Mouse (Mus musculus) embryonic facial prominence, embryonic 10.5 days (tissue): ENCODE data around the gene Sertad4. TPM values are rescaled to one million over a fixed set of nuclear protein-coding genes. Genes with fewer than 3 reads are reported as not detected.

ENCODE experiments used
- DNase-seq: peaks from one replicate; pipeline ENCODE4 v3.0.0-alpha.2; 2017; ENCODE audit warnings: low spot score
- H3K27ac ChIP-seq: fragments of 300-500 bp; sonication (generic); replicated peaks from 2 replicates; pipeline ENCODE4 v1.5.1; 2016; ENCODE audit warnings: mild to moderate bottlenecking
- H3K27me3 ChIP-seq: fragments of 300-500 bp; sonication (generic); replicated peaks from 2 replicates; pipeline ENCODE4 v1.6.1; 2016; ENCODE audit warnings: low read depth, mild to moderate bottlenecking; ENCODE audit not compliant: poor library complexity, severe bottlenecking
- H3K36me3 ChIP-seq: fragments of 300-500 bp; sonication (generic); replicated peaks from 2 replicates; pipeline ENCODE4 v1.6.1; 2016; ENCODE audit warnings: mild to moderate bottlenecking, moderate library complexity
- H3K4me1 ChIP-seq: fragments of 300-500 bp; sonication (generic); 2 replicates; pipeline ENCODE4 v1.6.1; 2016
- H3K4me3 ChIP-seq: fragments of 300-500 bp; sonication (generic); 2 replicates; pipeline ENCODE4 v1.5.1; 2016; ENCODE audit warnings: mild to moderate bottlenecking, moderate library complexity
- H3K9me3 ChIP-seq: fragments of 300-500 bp; sonication (generic); 2 replicates; pipeline ENCODE4 v1.6.1; 2016; ENCODE audit warnings: mild to moderate bottlenecking
- WGBS: fragments of 180-500 bp; shearing (Covaris S2); methylation state at CpG from one replicate; pipeline ENCODE4 v1.1.7; 2016; 5-methylcytosine and 5-hydroxymethylcytosine counted together
- polyA plus RNA-seq: library from polyadenylated mRNA; unstranded; fragments of >200 nt; fragmentation: Nextera tagmentation; extraction: Ambion mirVana; gene quantifications from 2 replicates; pipeline ENCODE4 v1.2.1, GENCODE M21; 2016

Gene Sertad4
- polyA plus RNA-seq, 1 experiment from 2014 or later: 33.4 TPM

DNA sequence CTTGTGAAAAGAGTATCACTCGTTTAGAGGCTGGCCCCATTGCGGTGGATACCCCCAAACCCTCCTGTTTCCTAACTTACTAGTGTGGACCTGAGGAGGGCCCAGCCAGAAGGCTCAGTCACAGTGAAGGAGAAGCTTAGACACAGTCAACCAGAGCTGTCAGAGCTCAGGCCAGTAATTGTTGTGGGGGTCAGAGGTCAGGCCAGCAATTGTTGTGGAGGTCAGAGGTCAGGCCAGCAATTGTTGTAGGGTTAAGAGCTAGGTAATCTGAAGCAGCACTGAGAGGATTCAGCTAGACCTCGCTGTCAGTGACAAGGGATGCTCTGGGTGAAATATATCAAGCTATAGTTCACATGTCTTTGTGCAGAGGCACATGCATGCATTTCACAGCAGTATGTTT lies 8.3 kb downstream of the Sertad4 start:
- Histone ChIP-seq H3K27ac (no peak overlapping the region), H3K27me3 (peaks cover 62% of the 10 kb centered on the region), H3K9me3 (no peaks in the 10 kb centered on the region), H3K4me3 (no peak overlapping the region), H3K36me3 (peaks cover 81% of the 10 kb centered on the region), H3K4me1 (peaks cover 42% of the 10 kb centered on the region)
- WGBS: 31% methylated on average over 3 of the region's 3 CpGs
- DNase-seq: no peak

- Histone ChIP-seq H3K9me3 (no peaks in the 10 kb centered on the region), H3K36me3 (peaks cover 36% of the 10 kb centered on the region), H3K27me3 (peaks cover 41% of the 10 kb centered on the region), H3K27ac (no peak overlapping the region), H3K4me3 (no peak overlapping the region), H3K4me1 (0 out of 2 replicates have a peak, but pooled peaks cover 7% of the 10 kb centered on the region)
- no peak for DNase-seq
- WGBS: 82% methylated on average over 9 of the region's 9 CpGs
Observed at GRCm38 (mm10) chr1:192841094-192841813, 14.3 kb downstream of the Sertad4 start.

DNA sequence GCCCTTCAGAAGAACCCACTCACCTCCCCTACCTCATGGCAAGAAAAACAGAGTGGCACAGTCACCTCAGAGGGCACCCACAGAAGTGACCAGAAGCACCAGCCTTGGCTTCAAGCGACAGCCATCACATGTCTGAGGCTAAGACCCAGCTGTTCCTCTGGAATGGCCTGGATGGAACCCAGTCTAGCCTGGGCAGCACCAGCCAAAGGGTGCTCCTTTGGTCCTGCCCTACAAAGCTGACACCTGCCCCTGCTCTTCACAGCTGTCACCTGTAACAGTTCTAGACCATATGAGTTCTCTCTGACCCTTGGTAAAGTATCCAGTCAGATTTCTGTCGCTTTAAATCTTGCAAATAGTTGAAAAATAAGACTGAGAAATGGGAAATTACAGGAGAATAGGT lies 14.9 kb downstream of the Sertad4 start:
- no peaks in the 10 kb centered on the region for H3K9me3 ChIP-seq
- H3K4me1 ChIP-seq: 0 out of 2 replicates have a peak, but pooled peaks cover 7% of the 10 kb centered on the region
- WGBS: 83% methylated on average over 2 of the region's 2 CpGs
- no peak for DNase-seq
- H3K4me3 ChIP-seq: no peak overlapping the region
- H3K36me3 ChIP-seq: peaks cover 30% of the 10 kb centered on the region
- H3K27ac ChIP-seq: no peak overlapping the region
- H3K27me3 ChIP-seq: peaks cover 44% of the 10 kb centered on the region

DNA sequence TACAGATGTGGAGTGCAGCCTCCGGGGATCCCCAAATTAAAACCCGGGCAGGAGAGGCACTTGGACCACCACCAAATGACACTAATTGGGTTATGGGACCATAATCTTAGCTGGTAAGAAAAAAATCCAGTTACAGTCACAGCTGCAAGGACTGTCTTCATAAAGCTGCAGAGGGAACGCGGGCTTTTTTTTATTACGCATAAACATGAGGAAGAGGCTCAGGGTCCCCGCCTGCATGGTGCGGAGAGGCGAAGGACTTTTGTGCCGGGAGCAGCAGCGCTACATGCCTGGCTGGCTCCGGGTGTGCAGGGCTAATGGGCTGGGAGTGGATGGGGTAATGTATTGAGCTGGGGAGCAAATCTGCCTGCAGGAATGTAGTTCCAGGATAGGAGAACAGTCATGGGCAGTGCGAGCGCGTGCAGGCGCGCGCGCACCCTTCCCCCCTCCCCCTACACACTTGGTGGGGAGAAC lies 20.3 kb downstream of the Sertad4 start:
- peaks cover 52% of the 10 kb centered on the region for H3K4me1 ChIP-seq

GRCm38 (mm10) chr1:192834361-192835210 lies 21.0 kb downstream of the Sertad4 start:
- no peaks in the 10 kb centered on the region for H3K36me3 ChIP-seq
- H3K27me3 ChIP-seq: peaks cover 86% of the 10 kb centered on the region
- no peaks in the 10 kb centered on the region for H3K9me3 ChIP-seq
- peaks cover 56% of the 10 kb centered on the region for H3K4me1 ChIP-seq
- under 1% methylated on average over 63 of the region's 63 CpGs for WGBS
- peak overlapping the region; percentile 59 for H3K4me3 ChIP-seq
- peak overlapping the region; percentile 93 for H3K27ac ChIP-seq
- peak; percentile 84 for DNase-seq

More for the DNA sequence above, 20.3 kb downstream of the Sertad4 start:
- no peaks in the 10 kb centered on the region for H3K36me3 ChIP-seq
- peak; percentile 71 for DNase-seq
- peak overlapping the region; percentile 59 for H3K4me3 ChIP-seq
- H3K9me3 ChIP-seq: no peaks in the 10 kb centered on the region
- peaks cover 85% of the 10 kb centered on the region for H3K27me3 ChIP-seq
- 2% methylated on average over 18 of the region's 18 CpGs for whole genome bisulfite sequencing
- H3K27ac ChIP-seq: peak overlapping the region; percentile 93

- Histone ChIP-seq H3K27ac (peak overlapping the region; percentile 93), H3K27me3 (peaks cover 85% of the 10 kb centered on the region), H3K4me3 (peak overlapping the region; percentile 29), H3K9me3 (no peaks in the 10 kb centered on the region), H3K4me1 (peaks cover 65% of the 10 kb centered on the region), H3K36me3 (no peaks in the 10 kb centered on the region)
- WGBS: 7% methylated on average over 26 of the region's 26 CpGs
- peak; percentile 59 for DNase-seq
Observed at GRCm38 (mm10) chr1:192833586-192833985, 22.0 kb downstream of the Sertad4 start.

GRCm38 (mm10) chr1:192833097-192833496 lies 22.5 kb downstream of the Sertad4 start:
- H3K9me3 ChIP-seq: no peaks in the 10 kb centered on the region
- peak overlapping the region; percentile 93 for H3K27ac ChIP-seq
- H3K4me1 ChIP-seq: peaks cover 65% of the 10 kb centered on the region
- 24% methylated on average over 4 of the region's 4 CpGs for WGBS
- H3K36me3 ChIP-seq: no peaks in the 10 kb centered on the region
- no peak for DNase-seq
- peaks cover 86% of the 10 kb centered on the region for H3K27me3 ChIP-seq
- no peak overlapping the region for H3K4me3 ChIP-seq

GRCm38 (mm10) chr1:192832338-192832737 lies 23.2 kb downstream of the Sertad4 start:
- no peaks in the 10 kb centered on the region for H3K36me3 ChIP-seq
- peaks cover 65% of the 10 kb centered on the region for H3K4me1 ChIP-seq
- peaks cover 80% of the 10 kb centered on the region for H3K27me3 ChIP-seq
- no peaks in the 10 kb centered on the region for H3K9me3 ChIP-seq
- WGBS: 70% methylated on average over 2 of the region's 2 CpGs
- no peak for DNase-seq
- H3K4me3 ChIP-seq: no peak overlapping the region
- no peak overlapping the region for H3K27ac ChIP-seq

- DNase-seq: peak; percentile 44
- no peaks in the 10 kb centered on the region for H3K9me3 ChIP-seq
- H3K4me3 ChIP-seq: no peak overlapping the region
- peaks cover 77% of the 10 kb centered on the region for H3K27me3 ChIP-seq
- no peaks in the 10 kb centered on the region for H3K36me3 ChIP-seq
- WGBS: 8% methylated on average over 6 of the region's 6 CpGs
- peaks cover 70% of the 10 kb centered on the region for H3K4me1 ChIP-seq
- H3K27ac ChIP-seq: peak overlapping the region; percentile 49
Observed at GRCm38 (mm10) chr1:192830444-192830843, 25.1 kb downstream of the Sertad4 start.

GRCm38 (mm10) chr1:192828928-192829327 lies 26.6 kb downstream of the Sertad4 start:
- Histone ChIP-seq H3K27ac (peak overlapping the region; percentile 66; the same call in 1 of the 2 replicates), H3K27me3 (peaks cover 62% of the 10 kb centered on the region), H3K4me1 (peaks cover 59% of the 10 kb centered on the region), H3K4me3 (no peak overlapping the region), H3K36me3 (no peaks in the 10 kb centered on the region), H3K9me3 (no peaks in the 10 kb centered on the region; the same call in 1 of the 2 replicates)
- 44% methylated on average over 7 of the region's 7 CpGs for WGBS
- no peak for DNase-seq

DNA sequence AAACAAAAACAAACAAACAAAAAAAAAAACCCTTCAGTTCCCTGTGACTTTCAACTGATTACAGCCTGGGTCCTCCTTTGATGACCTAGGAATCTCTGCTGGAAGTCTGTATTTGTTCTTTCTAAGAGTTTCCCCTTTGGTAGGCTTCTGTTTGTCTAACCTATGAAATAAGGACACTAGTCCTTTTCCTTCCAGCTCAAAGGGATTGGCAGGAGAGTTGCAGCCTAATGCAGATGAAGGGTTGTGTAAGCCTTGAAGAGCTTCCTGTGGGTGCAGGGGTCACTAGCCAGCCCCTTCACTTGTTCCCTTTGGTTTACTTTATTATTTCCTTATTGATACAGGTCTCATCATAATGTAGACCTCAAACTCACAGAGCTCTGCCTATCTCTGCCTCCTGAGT lies 27.6 kb downstream of the Sertad4 start:
- Histone ChIP-seq H3K36me3 (no peaks in the 10 kb centered on the region), H3K27ac (no peak overlapping the region), H3K9me3 (no peaks in the 10 kb centered on the region; the same call in 1 of the 2 replicates), H3K4me1 (peaks cover 59% of the 10 kb centered on the region), H3K4me3 (no peak overlapping the region), H3K27me3 (peaks cover 52% of the 10 kb centered on the region)
- DNase-seq: no peak

- no peak overlapping the region for H3K4me3 ChIP-seq
- no peak for DNase-seq
- H3K36me3 ChIP-seq: no peaks in the 10 kb centered on the region
- no peaks in the 10 kb centered on the region; the same call in 1 of the 2 replicates for H3K9me3 ChIP-seq
- H3K27ac ChIP-seq: 0 out of 2 replicates have a peak overlapping the region, but pooled peaks have one; percentile 14
- H3K4me1 ChIP-seq: peaks cover 52% of the 10 kb centered on the region
- 30% methylated on average over 9 of the region's 9 CpGs for WGBS
- peaks cover 30% of the 10 kb centered on the region for H3K27me3 ChIP-seq
Observed at GRCm38 (mm10) chr1:192825746-192826145, 29.8 kb downstream of the Sertad4 start.
